ENCODE assay signal across 9 mouse cellular contexts in the genomic region with DNA sequence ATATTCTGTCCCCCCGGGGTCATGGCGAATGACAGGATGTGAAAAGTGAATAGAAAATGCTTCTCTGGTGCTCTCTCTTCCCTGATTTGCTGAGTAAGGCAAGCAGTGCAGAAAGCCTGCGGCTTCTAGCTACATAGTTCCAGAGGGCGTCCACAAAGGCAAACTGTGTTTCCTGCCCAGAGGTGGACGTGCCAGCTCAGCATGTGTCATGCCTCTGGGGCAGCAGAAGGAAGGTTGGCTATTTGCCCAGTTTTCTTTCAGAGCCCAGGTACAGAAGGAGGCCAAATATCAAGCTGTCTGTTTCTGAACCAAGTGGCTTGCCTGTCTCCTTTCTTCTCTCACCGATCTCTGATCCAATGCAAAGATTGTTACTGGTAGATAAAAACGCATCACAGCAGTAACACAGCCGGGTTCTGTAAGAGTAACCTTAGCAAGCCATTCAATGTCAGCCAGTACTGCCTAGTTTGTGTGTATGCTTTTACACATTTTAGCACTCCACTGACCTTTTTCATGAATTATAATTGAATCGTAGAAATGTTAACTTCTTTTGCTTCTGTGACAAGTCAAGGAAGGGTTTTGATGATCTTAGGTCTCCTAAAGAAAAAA.
DNase-seq lines count a peak whose midpoint lies in the region; ATAC-seq and TF ChIP-seq lines count a peak whose summit lies in the region.
"Had no signal": no experiment of that assay in that cellular context is flagged by ENCODE, and none has a peak within 500 bp of the region (broad histone marks: within the 10 kb centered on the region; RNA-seq: fewer than 3 reads in every experiment).

No protein-coding gene starts in this region.

- no peak overlapping the region for H3K4me2 ChIP-seq in lung, embryonic 15.5 days
- H3K4me2 ChIP-seq in heart, embryonic 13.5 days = no peak overlapping the region

- no peaks in the 10 kb centered on the region for H3K36me3 ChIP-seq in lung, embryonic 15.5 days
- no peaks in the 10 kb centered on the region for H3K36me3 ChIP-seq in heart, embryonic 13.5 days

- no peaks in the 10 kb centered on the region for H3K9me3 ChIP-seq in lung, embryonic 15.5 days
- H3K9me3 ChIP-seq in heart, embryonic 13.5 days = no peaks in the 10 kb centered on the region

- H3K9ac ChIP-seq in lung, embryonic 15.5 days = no peak overlapping the region
- no peak overlapping the region for H3K9ac ChIP-seq in heart, embryonic 13.5 days
- H3K9ac ChIP-seq: liver, embryonic 14.5 days had no signal

- ATAC-seq in lung, embryonic 15.5 days (ENCODE audit: borderline replicate concordance, extremely low read depth, low FRiP score, low TSS enrichment) = peak; percentile 81; the same call in 1 of the 2 replicates
- ATAC-seq in heart, embryonic 13.5 days (ENCODE audit: extremely low read depth, insufficient number of reproducible peaks, low FRiP score, low TSS enrichment) = no peak

- no peak for TF ChIP-seq CTCF in lung, adult 2 months (IDR thresholded peaks at IDR 0.05; ENCODE audit: insufficient read depth, low read length)
- no peak for TF ChIP-seq CTCF in left cerebral cortex, adult 2 months (IDR thresholded peaks at IDR 0.05)

- no peaks in the 10 kb centered on the region for H3K4me1 ChIP-seq in lung, embryonic 15.5 days
- H3K4me1 ChIP-seq in lung, adult 2 months (ENCODE audit: control insufficient read depth, insufficient read depth, low read length) = no peaks in the 10 kb centered on the region
- peaks cover 9% of the 10 kb centered on the region for H3K4me1 ChIP-seq in heart, embryonic 13.5 days

- intact Hi-C loops in left cerebral cortex, adult 2 months (cut with DNase I) = no loop called here

- DNase-seq in lung, adult 2 months = no peak
- DNase-seq in brain, adult 2 months (ENCODE audit: low read depth, low spot score) = peak; percentile 64
- DNase-seq in kidney, postnatal 36 days = peak; percentile 70 to 78
- DNase-seq in right cerebral cortex, postnatal 36 days (ENCODE audit: low spot score in 2 of 2) = no peak
- DNase-seq in left cerebral cortex, adult 2 months (ENCODE audit: extremely low spot score in 1 of 2, low spot score in 2 of 2) = no peak
- DNase-seq in thymus, postnatal 0 days (ENCODE audit: low spot score) = no peak

- H3K27me3 ChIP-seq in lung, embryonic 15.5 days = no peaks in the 10 kb centered on the region
- H3K27me3 ChIP-seq in heart, embryonic 13.5 days (replicated peaks) = no peaks in the 10 kb centered on the region

- 44% methylated on average over 9 of the region's 9 CpGs for WGBS in lung, embryonic 15.5 days
- WGBS in lung, adult 2 months = 40% methylated on average over 9 of the region's 9 CpGs
- 39% methylated on average over 9 of the region's 9 CpGs for WGBS in heart, embryonic 13.5 days

- H3K4me3 ChIP-seq in lung, embryonic 15.5 days = no peak overlapping the region
- H3K4me3 ChIP-seq in lung, adult 2 months (replicated peaks; ENCODE audit: extremely low read depth, low read depth, low read length) = no peak overlapping the region
- H3K4me3 ChIP-seq in heart, embryonic 13.5 days = no peak overlapping the region
- no peak overlapping the region for H3K4me3 ChIP-seq in left cerebral cortex, adult 2 months

- no peak for TF ChIP-seq POLR2A in lung, adult 2 months (IDR thresholded peaks at IDR 0.05; ENCODE audit: borderline replicate concordance, extremely low read depth, low read depth, low read length)

- H3K27ac ChIP-seq in lung, embryonic 15.5 days = no peak overlapping the region
- peak overlapping the region; percentile 65 for H3K27ac ChIP-seq in heart, embryonic 13.5 days (replicated peaks)
- no peak overlapping the region for H3K27ac ChIP-seq in left cerebral cortex, adult 2 months
- H3K27ac ChIP-seq: liver, embryonic 14.5 days had no signal

Comparison
In these comparisons a context has a peak if more than half of its experiments do, and no peak if none do; other contexts are left out.
1. DNase-seq: peak in brain, adult 2 months (single experiment) and kidney, postnatal 36 days (2 of 2); none in lung, adult 2 months (single experiment), right cerebral cortex, postnatal 36 days (0 of 2), left cerebral cortex, adult 2 months (0 of 2) and thymus, postnatal 0 days (single experiment).